Mouse (Mus musculus) G1E (cell line): ENCODE data around the gene Slc22a18.

Source experiments
- CTCF ChIP-seq: IDR thresholded peaks from 2 replicates; pipeline ENCODE4 v1.5.1; 2012; ENCODE audit warnings: low read depth, low read length, inconsistent platforms, mixed read lengths
- GATA1 ChIP-seq: IDR thresholded peaks from 2 replicates; pipeline ENCODE4 v1.6.1; 2012; ENCODE audit warnings: borderline replicate concordance, low read length, inconsistent platforms, mixed read lengths
- GATA2 ChIP-seq: IDR thresholded peaks from 2 replicates; pipeline ENCODE4 v1.6.1; 2012; ENCODE audit warnings: low read depth, low read length, inconsistent platforms, borderline replicate concordance
- POLR2AphosphoS5 ChIP-seq: IDR thresholded peaks from 2 replicates; pipeline ENCODE4 v1.6.1; 2012; ENCODE audit warnings: low read depth, low read length, inconsistent platforms; ENCODE audit not compliant: insufficient replicate concordance
- TAL1 ChIP-seq: conservative IDR thresholded peaks from 2 replicates; pipeline ENCODE4 v1.6.1; 2012; ENCODE audit warnings: low read depth, low read length, inconsistent platforms, mixed read lengths

GRCm38 (mm10) chr7:143458963-143459331, 14.6 kb upstream of the Slc22a18 start:
- TF ChIP-seq GATA1 (no peak), CTCF (no peak), TAL1 (no peak), GATA2 (no peak), POLR2AphosphoS5 (no peak)
